Mouse (Mus musculus) intestine, embryonic 16.5 days (tissue): ENCODE measurements at regions not wholly inside any gene's neighbourhood (a gene's known extent, or its start where the extent isn't known, plus 50 kb on each side); places are given as distances from the start of the nearest gene placed in this dataset.

Source experiments
- ATAC-seq: fragments of 200-750 bp; cut with Nextera tagmentation; 2 replicates; pipeline ENCODE4 v1.8.0; 2017; ENCODE audit warnings: moderate TSS enrichment, moderate library complexity
- H3K27ac ChIP-seq: fragments of 300-500 bp; sonication (generic); 2 replicates; pipeline ENCODE4 v1.5.1; 2014; ENCODE audit warnings: mild to moderate bottlenecking, low read length
- H3K27me3 ChIP-seq: fragments of 300-500 bp; sonication (generic); replicated peaks from 2 replicates; pipeline ENCODE4 v1.6.1; 2014; ENCODE audit warnings: low read length, control low read depth, mixed read lengths; ENCODE audit not compliant: control insufficient read depth, insufficient read depth
- H3K36me3 ChIP-seq: fragments of 300-500 bp; sonication (generic); 2 replicates; pipeline ENCODE4 v1.6.1; 2014; ENCODE audit warnings: low read length, control low read depth; ENCODE audit not compliant: control insufficient read depth, insufficient read depth
- H3K4me1 ChIP-seq: fragments of 300-500 bp; sonication (generic); 2 replicates; pipeline ENCODE4 v1.6.1; 2014; ENCODE audit warnings: low read length, control low read depth, mixed read lengths; ENCODE audit not compliant: control insufficient read depth, insufficient read depth
- H3K4me2 ChIP-seq: fragments of 300-500 bp; sonication (generic); 2 replicates; pipeline ENCODE4 v1.6.1; 2014; ENCODE audit warnings: low read depth, low read length, control low read depth
- H3K4me3 ChIP-seq: fragments of 300-500 bp; sonication (generic); 2 replicates; pipeline ENCODE4 v1.5.1; 2014; ENCODE audit warnings: mild to moderate bottlenecking, low read length
- H3K9ac ChIP-seq: fragments of 300-500 bp; sonication (generic); 2 replicates; pipeline ENCODE4 v1.6.1; 2014; ENCODE audit warnings: low read depth, low read length
- H3K9me3 ChIP-seq: fragments of 300-500 bp; sonication (generic); 2 replicates; pipeline ENCODE4 v1.6.1; 2016; ENCODE audit warnings: low read length, control low read depth; ENCODE audit not compliant: control insufficient read depth
- WGBS: fragments of 180-500 bp; shearing (Covaris S2); extraction: QIAGEN DNeasy Blood & Tissue Kit; methylation state at CpG from one replicate; pipeline ENCODE4 v1.1.7; 2014; 5-methylcytosine and 5-hydroxymethylcytosine counted together

- Histone ChIP-seq H3K9me3 (no peaks in the 10 kb centered on the region), H3K4me2 (no peak overlapping the region), H3K9ac (no peak overlapping the region), H3K36me3 (no peaks in the 10 kb centered on the region), H3K27ac (no peak overlapping the region), H3K4me1 (no peaks in the 10 kb centered on the region), H3K27me3 (no peaks in the 10 kb centered on the region), H3K4me3 (no peak overlapping the region)
- ATAC-seq: no peak
- 95% methylated on average over 6 of the region's 6 CpGs for WGBS
Observed at GRCm38 (mm10) chr15:59152786-59153388, 263.8 kb downstream of the Gm49356 start.

GRCm38 (mm10) chr15:59153416-59154250 lies 264.5 kb downstream of the Gm49356 start:
- 72% methylated on average over 16 of the region's 16 CpGs for WGBS
- Histone ChIP-seq H3K9me3 (no peaks in the 10 kb centered on the region), H3K9ac (no peak overlapping the region), H3K27me3 (no peaks in the 10 kb centered on the region), H3K4me2 (no peak overlapping the region), H3K4me3 (no peak overlapping the region), H3K36me3 (no peaks in the 10 kb centered on the region), H3K4me1 (no peaks in the 10 kb centered on the region), H3K27ac (no peak overlapping the region)
- no peak for ATAC-seq

- Histone ChIP-seq H3K4me2 (no peak overlapping the region), H3K27me3 (no peaks in the 10 kb centered on the region), H3K27ac (no peak overlapping the region), H3K4me3 (no peak overlapping the region), H3K36me3 (no peaks in the 10 kb centered on the region), H3K4me1 (no peaks in the 10 kb centered on the region), H3K9me3 (no peaks in the 10 kb centered on the region), H3K9ac (no peak overlapping the region)
- ATAC-seq: 0 out of 2 replicates have a peak, but pooled peaks have one; percentile 23
- 45% methylated on average over 6 of the region's 6 CpGs for WGBS
Observed at GRCm38 (mm10) chr15:59154407-59155288, 265.6 kb downstream of the Gm49356 start.

GRCm38 (mm10) chr15:59155289-59155623 lies 266.2 kb downstream of the Gm49356 start:
- H3K27ac ChIP-seq: no peak overlapping the region

GRCm38 (mm10) chr15:59156328-59156727 lies 267.2 kb downstream of the Gm49356 start:
- ATAC-seq: no peak
- WGBS: 89% methylated on average over 7 of the region's 7 CpGs
- H3K9ac ChIP-seq: no peak overlapping the region

More at GRCm38 (mm10) chr15:59155289-59155623, 266.2 kb downstream of the Gm49356 start:
- Histone ChIP-seq H3K9ac (no peak overlapping the region), H3K4me1 (no peaks in the 10 kb centered on the region), H3K27me3 (no peaks in the 10 kb centered on the region), H3K9me3 (no peaks in the 10 kb centered on the region), H3K4me2 (no peak overlapping the region), H3K4me3 (no peak overlapping the region), H3K36me3 (no peaks in the 10 kb centered on the region)
- ATAC-seq: no peak

GRCm38 (mm10) chr15:59158760-59159159 lies 269.7 kb downstream of the Gm49356 start:
- Histone ChIP-seq H3K27me3 (no peaks in the 10 kb centered on the region), H3K9ac (no peak overlapping the region), H3K4me2 (no peak overlapping the region), H3K36me3 (no peaks in the 10 kb centered on the region), H3K4me1 (no peaks in the 10 kb centered on the region), H3K4me3 (no peak overlapping the region), H3K27ac (no peak overlapping the region), H3K9me3 (no peaks in the 10 kb centered on the region)
- no peak for ATAC-seq
- 93% methylated on average over 4 of the region's 4 CpGs for WGBS

More at GRCm38 (mm10) chr15:59156328-59156727, 267.2 kb downstream of the Gm49356 start:
- Histone ChIP-seq H3K27ac (no peak overlapping the region), H3K9me3 (no peaks in the 10 kb centered on the region), H3K36me3 (no peaks in the 10 kb centered on the region), H3K4me1 (no peaks in the 10 kb centered on the region), H3K4me2 (no peak overlapping the region), H3K27me3 (no peaks in the 10 kb centered on the region), H3K4me3 (no peak overlapping the region)

GRCm38 (mm10) chr15:59160931-59161920 lies 272.1 kb downstream of the Gm49356 start:
- Histone ChIP-seq H3K9ac (no peak overlapping the region), H3K9me3 (no peaks in the 10 kb centered on the region), H3K36me3 (no peaks in the 10 kb centered on the region), H3K4me1 (no peaks in the 10 kb centered on the region), H3K4me2 (no peak overlapping the region), H3K4me3 (no peak overlapping the region), H3K27me3 (no peaks in the 10 kb centered on the region), H3K27ac (no peak overlapping the region)
- no peak for ATAC-seq
- 95% methylated on average over 15 of the region's 17 CpGs for WGBS

- Histone ChIP-seq H3K4me3 (no peak overlapping the region), H3K27ac (no peak overlapping the region), H3K9ac (no peak overlapping the region), H3K27me3 (no peaks in the 10 kb centered on the region), H3K4me2 (no peak overlapping the region), H3K9me3 (no peaks in the 10 kb centered on the region), H3K4me1 (no peaks in the 10 kb centered on the region), H3K36me3 (no peaks in the 10 kb centered on the region)
- WGBS: 87% methylated on average over 8 of the region's 8 CpGs
- ATAC-seq: no peak
Observed at GRCm38 (mm10) chr15:59167937-59168659, 279.0 kb downstream of the Gm49356 start.
